Comparison of ENCODE assay signal across 19 mouse cellular contexts in the genomic region with DNA sequence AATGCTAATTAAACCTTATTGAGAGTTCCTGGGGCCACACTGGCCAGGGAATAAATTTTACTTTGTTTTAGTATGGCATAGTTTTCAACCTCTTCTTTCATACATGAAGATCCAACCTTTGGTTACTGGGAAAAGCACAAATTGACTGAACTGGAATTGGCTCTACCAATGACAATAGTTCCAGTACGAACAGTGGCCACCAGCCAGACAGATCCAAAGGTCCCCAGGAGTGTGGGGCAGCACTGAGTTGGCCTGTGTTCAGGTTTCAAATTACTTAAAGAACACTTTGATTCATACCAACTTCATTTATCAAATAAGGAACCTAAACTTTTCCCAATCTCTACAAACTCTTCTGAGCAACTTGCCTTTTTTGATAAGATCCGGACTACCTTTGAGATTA. TPM values are rescaled to one million over a fixed set of nuclear protein-coding genes. Genes with fewer than 3 reads are reported as not detected.
"Had no signal": no experiment of that assay in that cellular context is flagged by ENCODE, and none has a peak within 500 bp of the region (broad histone marks: within the 10 kb centered on the region; RNA-seq: fewer than 3 reads in every experiment).

No protein-coding gene starts in this region.

- H3K36me3 ChIP-seq: lung, embryonic 15.5 days; midbrain, embryonic 13.5 days; midbrain, embryonic 15.5 days; neural tube, embryonic 12.5 days; stomach, embryonic 15.5 days had no signal

- H3K9me3 ChIP-seq: lung, embryonic 15.5 days; megakaryocyte, embryonic 14.5 days; midbrain, embryonic 13.5 days; midbrain, embryonic 15.5 days; neural tube, embryonic 12.5 days; stomach, embryonic 15.5 days had no signal

- DNase-seq: lung, adult 2 months; lung, postnatal 14 days; lung, postnatal 36 days; right cerebral cortex, postnatal 14 days; thymus, adult 2 months; thymus, postnatal 36 days had no signal

- ATAC-seq: lung, postnatal 0 days; midbrain, embryonic 13.5 days; midbrain, embryonic 15.5 days had no signal

- H3K27ac ChIP-seq: macrophage; midbrain, embryonic 13.5 days; midbrain, embryonic 15.5 days; neural tube, embryonic 12.5 days; stomach, embryonic 15.5 days; stomach, postnatal 0 days had no signal

- H3K4me2 ChIP-seq: lung, embryonic 15.5 days; midbrain, embryonic 11.5 days; midbrain, embryonic 13.5 days; midbrain, embryonic 15.5 days; neural tube, embryonic 12.5 days; stomach, embryonic 15.5 days had no signal

- H3K4me3 ChIP-seq: lung, embryonic 15.5 days; megakaryocyte, embryonic 14.5 days; midbrain, embryonic 13.5 days; midbrain, embryonic 15.5 days; neural tube, embryonic 12.5 days; stomach, embryonic 15.5 days had no signal

- H3K27me3 ChIP-seq: lung, embryonic 15.5 days; megakaryocyte, embryonic 14.5 days; midbrain, embryonic 13.5 days; midbrain, embryonic 15.5 days; neural tube, embryonic 12.5 days; stomach, embryonic 15.5 days had no signal

- H3K4me1 ChIP-seq: lung, embryonic 15.5 days; megakaryocyte, embryonic 14.5 days; midbrain, embryonic 15.5 days; neural tube, embryonic 12.5 days; stomach, embryonic 15.5 days had no signal

- H3K9ac ChIP-seq: lung, embryonic 15.5 days; midbrain, embryonic 13.5 days; midbrain, embryonic 15.5 days; neural tube, embryonic 12.5 days; stomach, embryonic 15.5 days had no signal

RNA-seq across cellular contexts. Expression of a gene that starts 5.4 kb away (rescaled TPM):
- total RNA-seq: megakaryocyte progenitor cell, adult 5-6 weeks; monocyte, adult 5-6 weeks had no signal
- polyA plus RNA-seq: macrophage; midbrain, embryonic 15.5 days; neural tube, embryonic 14.5 days had no signal
